Mouse (Mus musculus) spleen, postnatal 36 days (tissue): ENCODE results near the gene Hoxa10.

ENCODE experiments used
- DNase-seq, 2 experiments: peaks; one replicate each; pipeline ENCODE4 v3.0.0; 2022; ENCODE audit warnings: low spot score in 2 of 2, mixed read lengths in 1 of 2

The Hoxa10 gene

GRCm38 (mm10) chr6:52183311-52184080 lies 57.2 kb downstream of the Hoxa10 start:
- no peak for DNase-seq

GRCm38 (mm10) chr6:52182793-52183192 lies 57.9 kb downstream of the Hoxa10 start:
- DNase-seq = no peak

- DNase-seq = no peak
These were observed 58.6 kb downstream of the Hoxa10 start for GRCm38 (mm10) chr6:52182030-52182429.
